ENCODE assay signal across 8 mouse cellular contexts in the genomic region with DNA sequence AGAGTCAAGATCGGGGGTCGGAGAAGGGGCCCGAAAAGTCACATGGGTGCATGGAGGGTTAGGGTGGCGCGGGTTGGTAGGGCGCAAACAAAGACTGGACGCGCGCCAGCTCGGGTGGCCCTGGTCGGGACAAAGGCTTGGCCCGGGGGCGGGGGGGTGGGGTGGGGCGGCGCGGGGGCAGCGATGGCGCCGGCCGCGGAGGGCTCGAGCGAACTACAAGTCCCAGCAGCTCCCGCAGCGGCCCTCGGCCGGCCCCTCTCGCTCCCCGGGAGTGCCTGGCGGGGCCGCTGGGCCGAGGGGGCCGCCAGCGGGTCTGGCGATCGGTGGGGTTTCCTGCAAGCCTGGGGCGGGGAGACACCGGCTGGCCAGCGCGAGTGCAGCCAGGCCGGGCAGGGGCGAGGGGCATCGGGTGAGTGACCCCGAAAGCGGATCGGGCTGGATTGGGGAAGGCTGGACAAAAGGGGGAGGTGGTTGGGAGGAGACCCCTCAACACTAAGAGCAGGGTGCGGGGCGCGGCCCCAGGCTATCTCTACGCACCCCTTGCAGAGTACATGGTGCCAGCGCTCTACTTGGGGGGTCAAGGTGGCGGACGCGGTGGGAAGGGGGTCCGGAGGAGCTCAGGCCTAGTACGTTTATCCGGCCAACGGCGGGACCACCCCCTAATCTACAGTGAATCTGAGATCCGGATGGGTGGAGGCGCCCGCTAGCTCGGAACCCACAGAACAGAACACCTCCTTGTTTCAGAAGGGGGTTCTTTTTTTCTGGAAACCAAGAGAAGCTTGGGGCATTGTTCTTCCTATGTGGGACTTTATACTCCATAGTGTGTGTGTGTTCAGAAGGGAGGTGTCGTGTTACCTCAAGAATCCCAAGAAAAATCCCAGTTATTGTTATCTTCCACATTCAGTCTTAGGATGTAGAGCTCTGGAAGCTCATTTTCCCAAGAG. TPM values are rescaled to one million over a fixed set of nuclear protein-coding genes. Genes with fewer than 3 reads are reported as not detected.
DNase-seq lines count a peak whose midpoint lies in the region; ATAC-seq lines count a peak whose summit lies in the region.

A gene (plus strand): TSS at position 238 of the 944 bp plus-strand sequence.

- DNase-seq in adipocyte (ENCODE audit: low spot score): peak; percentile 54
- peak; percentile 80 for DNase-seq in gastrocnemius, postnatal 25 days
- peak; percentile 69 to 78 for DNase-seq in left cerebral cortex, postnatal 36 days (ENCODE audit: low spot score in 2 of 2)
- peak; percentile 86 for DNase-seq in mesoderm, embryonic 11.5 days (ENCODE audit: low read depth, low spot score)
- DNase-seq in right cerebral cortex, postnatal 25 days: peak; percentile 79
- peak; percentile 82 for DNase-seq in yolk sac, embryonic 10.5 days (ENCODE audit: low spot score)

- intact Hi-C loops in left cerebral cortex, postnatal 36 days (cut with DNase I): no loop called here

- ATAC-seq in common myeloid progenitor, adult 5-6 weeks (replicated peaks; ENCODE audit: low read depth, poor library complexity, severe bottlenecking): peak; percentile 81
- peak; percentile 71 for ATAC-seq in inflammation-experienced regulatory T-cells, adult 6 months

RNA-seq across cellular contexts. Expression of the gene that starts here (rescaled TPM):
- total RNA-seq in common myeloid progenitor, adult 5-6 weeks (2017): 6.2 and 8.3 TPM in 2 replicates
- 10 to 100 TPM; 24.2 to 24.6 TPM for total RNA-seq in gastrocnemius, postnatal 25 days (2021)
- under 1 TPM in 2 of 3 experiments, not detected in 1; 0.60 to 0.86 TPM for polyA plus RNA-seq in inflammation-experienced regulatory T-cells, adult 6 months (2017; shearing (Covaris generic))
- 10 to 100 TPM; 28.7 to 30.8 TPM for total RNA-seq in left cerebral cortex, postnatal 36 days (2021)

Comparison
In these comparisons a context has a peak if more than half of its experiments do, and no peak if none do; other contexts are left out.
1. Peak in every context shown above with its lines: DNase-seq and ATAC-seq.
2. Peak in ATAC-seq in inflammation-experienced regulatory T-cells, adult 6 months; RNA of the gene not detected or under 1 TPM.